Mouse (Mus musculus): ENCODE data around the gene Gfod2. TPM values are rescaled to one million over a fixed set of nuclear protein-coding genes. Genes with fewer than 3 reads are reported as not detected.

The Gfod2 gene
- 5.3 and 6.7 TPM in 2 replicates for polyA plus RNA-seq (2012; rRNA removed)

GRCm38 (mm10) chr8:105758277-105759108 lies at the start of gene Gfod2:
Gfod2 (minus strand) TSS chr8:105758664.
- no peak for DNase-seq (ENCODE audit: low read depth)

DNA sequence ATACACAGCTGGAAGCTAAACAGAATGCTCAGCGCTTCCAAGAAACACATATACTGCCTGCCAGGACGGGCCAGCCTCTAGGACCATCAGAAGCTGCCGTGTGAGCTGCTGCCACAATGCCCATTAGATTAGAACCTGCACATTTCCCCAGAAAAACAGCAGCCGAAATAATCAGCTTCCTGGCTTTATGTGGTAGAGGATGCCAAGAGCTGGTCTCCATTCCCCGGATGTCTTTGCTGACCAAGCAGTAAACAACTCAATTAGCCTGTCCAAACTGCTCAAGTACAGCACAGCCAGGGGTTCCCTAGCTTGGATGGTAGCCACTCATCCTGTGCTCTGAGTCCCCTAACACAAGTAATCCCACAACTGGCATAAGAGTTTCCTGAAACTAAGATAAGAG lies 49.3 kb upstream of the Gfod2 start:
- no peak for DNase-seq (ENCODE audit: low read depth)

DNA sequence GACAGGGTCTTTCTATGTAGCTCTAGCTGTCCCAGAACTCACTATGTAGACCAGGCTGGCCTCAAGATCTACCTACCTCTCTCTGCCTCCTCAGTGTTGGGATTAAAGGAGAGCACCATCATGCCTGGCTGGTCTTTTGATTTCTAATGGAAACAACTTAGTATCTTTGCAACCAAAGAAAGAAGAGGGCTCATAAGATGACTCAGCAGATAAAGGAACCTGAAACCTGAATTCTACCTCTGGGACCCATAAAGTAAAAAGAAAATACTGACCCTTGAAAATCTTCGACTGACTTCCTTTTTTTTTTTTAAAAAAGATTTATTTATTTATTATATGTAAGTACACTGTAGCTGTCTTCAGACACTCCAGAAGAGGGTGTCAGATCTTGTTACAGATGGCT lies 47.5 kb upstream of the Gfod2 start:
- DNase-seq (ENCODE audit: low read depth), result no peak

DNA sequence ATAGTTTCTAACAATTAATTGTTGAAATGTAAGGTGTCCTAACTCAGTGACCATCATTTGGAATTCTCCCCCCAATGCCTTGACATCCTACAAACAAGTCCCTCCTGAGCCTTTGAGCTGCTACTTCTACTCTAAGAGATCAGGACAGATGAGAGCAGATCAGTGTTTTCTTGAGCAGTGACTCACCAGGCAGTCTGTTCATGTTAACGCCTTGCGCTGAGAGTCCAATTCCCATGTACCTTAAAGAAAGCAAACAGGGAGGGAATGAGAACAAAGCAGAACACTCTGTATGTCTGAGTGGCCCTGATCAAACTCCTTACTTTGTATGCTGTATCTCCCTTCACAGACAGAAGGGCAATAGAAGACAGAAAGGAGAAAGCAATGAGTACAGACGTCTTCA lies 46.9 kb upstream of the Gfod2 start:
- no peak for DNase-seq (ENCODE audit: low read depth)

DNA sequence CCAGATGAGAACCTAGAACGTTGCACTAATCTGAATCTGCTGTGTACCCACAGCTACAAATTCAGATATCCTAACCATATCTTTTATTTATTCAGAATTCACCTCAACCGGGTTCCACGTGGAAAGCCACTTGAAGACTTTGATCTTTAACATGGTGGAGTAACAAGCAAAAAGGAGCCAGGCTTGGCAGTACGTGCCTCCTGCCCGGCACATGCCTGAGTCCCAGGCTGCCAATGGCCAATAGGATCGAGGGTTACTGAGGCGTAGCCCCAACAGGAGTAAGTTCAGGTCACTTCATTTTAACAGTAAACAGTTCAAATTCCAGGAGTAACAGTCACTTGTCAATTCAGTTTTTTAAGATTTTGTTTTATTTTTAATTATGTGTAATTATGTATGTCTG lies 46.3 kb upstream of the Gfod2 start:
- DNase-seq (ENCODE audit: low read depth), result no peak

- DNase-seq (ENCODE audit: low read depth), result no peak
These were observed 42.9 kb upstream of the Gfod2 start for GRCm38 (mm10) chr8:105801153-105801904.

DNA sequence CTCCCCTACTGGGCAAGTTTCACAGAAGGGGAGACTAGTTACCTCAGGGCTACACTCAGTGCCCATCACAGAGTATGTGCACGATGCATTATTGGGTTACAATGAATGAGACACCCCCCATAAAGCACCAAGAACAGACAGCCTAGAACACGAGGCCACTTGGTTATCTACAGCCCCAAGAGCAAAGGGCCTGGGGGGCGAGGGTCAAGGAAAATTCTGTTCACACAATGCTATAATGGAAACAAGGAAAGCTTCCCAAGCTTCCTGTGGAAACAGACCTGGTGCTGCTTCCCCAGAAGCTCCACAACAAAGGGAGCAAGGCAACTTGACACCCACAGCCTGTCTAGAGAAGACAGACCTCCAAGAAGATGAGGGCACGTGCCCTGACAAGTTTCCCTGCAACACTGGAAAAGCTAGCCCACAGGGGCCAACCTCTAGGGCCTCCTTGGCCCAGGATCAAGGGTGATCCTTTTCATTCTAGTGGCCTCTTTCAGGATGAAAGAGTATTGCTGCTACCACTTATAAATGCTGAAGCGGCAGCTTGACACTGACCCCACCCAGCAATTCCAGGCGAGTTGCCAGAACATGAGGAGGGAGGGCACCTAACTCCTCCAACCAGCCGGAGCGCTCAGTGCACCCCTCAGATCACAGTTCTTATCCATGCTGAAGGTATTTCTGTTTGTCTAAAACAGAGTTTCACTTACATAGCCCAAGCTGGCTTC lies 40.8 kb upstream of the Gfod2 start:
- DNase-seq (ENCODE audit: low read depth), result no peak

- DNase-seq (ENCODE audit: low read depth), result no peak
These were observed 39.9 kb upstream of the Gfod2 start for GRCm38 (mm10) chr8:105798408-105798807.

DNA sequence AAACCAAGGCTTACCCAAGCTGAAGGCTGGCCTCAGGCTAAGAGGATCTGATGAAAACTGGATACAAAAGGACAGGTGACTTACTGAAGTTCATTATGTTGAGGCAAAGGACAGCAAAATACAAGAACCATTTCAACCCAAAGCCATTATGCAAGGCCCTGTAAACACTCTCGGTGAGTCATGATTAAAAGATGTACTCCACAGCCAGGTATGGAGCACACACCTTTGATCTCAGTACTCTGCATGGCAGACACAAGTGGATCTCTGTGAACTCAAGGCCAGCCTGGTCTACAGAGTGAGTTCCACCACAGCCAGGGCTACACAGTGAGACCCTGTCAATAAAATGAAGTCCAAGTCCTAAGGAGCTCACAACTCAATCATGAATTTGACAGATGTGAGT lies 37.3 kb upstream of the Gfod2 start:
- no peak for DNase-seq (ENCODE audit: low read depth)

DNA sequence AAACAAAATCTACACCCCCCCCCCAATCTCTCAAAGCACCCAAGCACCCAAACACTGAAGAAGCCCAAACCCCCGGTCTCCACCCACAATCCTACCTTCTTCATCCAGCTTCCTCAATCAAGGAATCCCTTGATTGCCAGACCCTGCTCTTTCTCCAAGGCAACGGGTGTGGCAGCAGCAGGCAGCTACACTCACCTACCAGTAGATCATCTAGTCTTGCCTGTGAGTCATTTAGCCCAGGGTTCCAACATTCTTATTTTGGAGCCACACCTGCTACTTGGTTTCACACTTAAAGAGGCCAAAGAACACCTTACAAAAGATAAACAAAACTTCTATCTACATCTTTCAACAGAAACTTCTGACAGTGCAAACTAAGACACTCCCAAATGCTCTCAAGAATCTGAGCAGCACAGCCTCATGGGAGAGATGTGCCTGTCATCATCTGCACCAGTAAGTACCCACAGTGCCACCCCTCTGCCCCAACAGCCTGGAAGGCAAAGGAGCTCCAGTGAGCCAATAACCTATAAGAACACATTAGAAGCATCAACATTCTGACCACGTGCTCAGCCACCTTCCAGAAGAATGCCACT lies 35.6 kb upstream of the Gfod2 start:
- DNase-seq (ENCODE audit: low read depth), result no peak

- DNase-seq (ENCODE audit: low read depth), result no peak
These were observed 34.9 kb upstream of the Gfod2 start for GRCm38 (mm10) chr8:105793331-105793730.

- no peak for DNase-seq (ENCODE audit: low read depth)
These were observed 31.2 kb upstream of the Gfod2 start for GRCm38 (mm10) chr8:105789626-105790025.

GRCm38 (mm10) chr8:105788927-105789326 lies 30.5 kb upstream of the Gfod2 start:
- DNase-seq (ENCODE audit: low read depth), result no peak

- DNase-seq (ENCODE audit: low read depth), result no peak
These were observed 29.8 kb upstream of the Gfod2 start for GRCm38 (mm10) chr8:105788241-105788640.

GRCm38 (mm10) chr8:105780298-105780697 lies 21.8 kb upstream of the Gfod2 start:
- no peak for DNase-seq (ENCODE audit: low read depth)

DNA sequence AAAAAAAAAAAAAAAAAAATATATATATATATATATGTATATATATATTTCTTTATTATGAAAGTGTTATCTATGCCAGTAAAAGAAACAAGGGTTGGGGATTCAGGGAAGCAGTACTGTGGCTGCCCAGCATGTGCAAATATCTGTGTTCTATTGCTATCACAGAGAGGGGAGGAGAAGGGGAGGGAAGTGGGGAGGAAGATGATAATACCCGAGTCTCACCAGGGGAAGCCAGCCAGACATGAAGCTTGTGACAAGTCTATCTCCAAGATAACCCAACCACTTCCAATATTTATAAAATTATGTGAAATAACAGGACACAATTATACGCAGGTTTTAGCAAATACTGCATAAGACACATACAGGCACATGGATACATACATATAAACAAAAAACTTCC lies 19.4 kb upstream of the Gfod2 start:
- no peak for DNase-seq (ENCODE audit: low read depth)

DNA sequence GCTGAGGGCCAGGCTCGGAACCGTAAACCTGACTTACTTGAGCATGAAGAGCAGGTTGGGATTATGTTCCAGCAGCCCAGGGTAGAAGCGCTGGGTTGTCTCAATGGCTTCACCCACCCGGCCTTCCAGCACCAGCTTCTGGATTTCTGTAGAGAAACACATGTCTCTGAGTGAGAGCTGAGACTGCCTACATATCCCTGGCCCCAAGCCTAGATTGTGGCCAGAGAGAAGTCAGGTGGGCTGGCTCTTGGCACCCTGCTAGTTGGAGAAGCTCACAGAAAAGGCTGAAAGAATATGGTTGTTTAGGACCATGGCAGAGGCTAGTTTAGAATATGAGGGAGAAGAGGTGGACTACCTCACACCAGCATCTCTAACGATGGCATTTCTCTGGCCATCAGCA lies 16.0 kb upstream of the Gfod2 start:
- DNase-seq (ENCODE audit: low read depth), result no peak

GRCm38 (mm10) chr8:105773441-105773861 lies 15.0 kb upstream of the Gfod2 start:
- no peak for DNase-seq (ENCODE audit: low read depth)

- no peak for DNase-seq (ENCODE audit: low read depth)
These were observed 13.1 kb upstream of the Gfod2 start for GRCm38 (mm10) chr8:105771398-105772175.

- no peak for DNase-seq (ENCODE audit: low read depth)
These were observed 12.1 kb upstream of the Gfod2 start for GRCm38 (mm10) chr8:105770609-105771008.
